Mouse (Mus musculus) lung, adult 2 months (tissue): ENCODE results near the gene Nudt2.

Experiments used
- CTCF ChIP-seq: fragments of 200-500 bp; IDR thresholded peaks from 2 replicates; pipeline ENCODE4 v1.5.1; 2011; ENCODE audit warnings: mild to moderate bottlenecking, low read length, control low read depth; ENCODE audit not compliant: insufficient read depth
- POLR2A ChIP-seq: fragments of 200-500 bp; IDR thresholded peaks from 2 replicates; pipeline ENCODE4 v1.6.1; 2011; ENCODE audit warnings: low read depth, mild to moderate bottlenecking, control low read depth, low read length, borderline replicate concordance; ENCODE audit errors: extremely low read depth

GRCm38 (mm10) chr4:41522136-41522535 is 57.2 kb downstream of the Nudt2 start:
- TF ChIP-seq CTCF (no peak), POLR2A (no peak)
